Comparison of ENCODE assay signal across 29 mouse cellular contexts in genomic region chr19:37032364-37032763, GRCm38 (mm10).
DNase-seq lines count a peak whose midpoint lies in the region; ATAC-seq lines count a peak whose summit lies in the region.
"Had no signal": no experiment of that assay in that cellular context is flagged by ENCODE, and none has a peak within 500 bp of the region (broad histone marks: within the 10 kb centered on the region; RNA-seq: fewer than 3 reads in every experiment).

No protein-coding gene starts in this region.

- no peak overlapping the region for H3K9ac ChIP-seq in forebrain, embryonic 16.5 days (replicated peaks; ENCODE audit: low read depth, low read length)
- H3K9ac ChIP-seq: embryonic facial prominence, embryonic 13.5 days; embryonic facial prominence, embryonic 15.5 days; forebrain, embryonic 12.5 days; forebrain, postnatal 0 days had no signal

- 0 out of 2 replicates have a peak, but pooled peaks have one; percentile 3 for ATAC-seq in frontal cortex, adult (ENCODE audit: low TSS enrichment)
- ATAC-seq in forebrain, embryonic 16.5 days, result no peak
- ATAC-seq: activated CD4-positive, CD25-positive, alpha-beta regulatory T cell, adult 4 months; CD4-positive, CD25-positive, alpha-beta regulatory T cell, adult 4 months; forebrain, embryonic 14.5 days; forebrain, postnatal 0 days; Patski had no signal

- 88% methylated on average over 2 of the region's 2 CpGs for whole genome bisulfite sequencing in forebrain, embryonic 16.5 days

- no peak overlapping the region for H3K4me2 ChIP-seq in forebrain, embryonic 16.5 days (ENCODE audit: low read length)
- H3K4me2 ChIP-seq: embryonic facial prominence, embryonic 13.5 days; embryonic facial prominence, embryonic 15.5 days; forebrain, embryonic 12.5 days had no signal

- no peak overlapping the region for H3K27ac ChIP-seq in forebrain, embryonic 16.5 days (ENCODE audit: low read length)
- H3K27ac ChIP-seq: embryonic facial prominence, embryonic 13.5 days; embryonic facial prominence, embryonic 15.5 days; forebrain, embryonic 10.5 days; forebrain, embryonic 12.5 days had no signal

- no peak overlapping the region for H3K4me3 ChIP-seq in forebrain, embryonic 16.5 days (replicated peaks; ENCODE audit: low read length)
- H3K4me3 ChIP-seq: embryonic facial prominence, embryonic 13.5 days; embryonic facial prominence, embryonic 15.5 days; erythroblast, embryonic 14.5 days; forebrain, embryonic 10.5 days; forebrain, embryonic 12.5 days had no signal

- no peak for DNase-seq in frontal cortex, postnatal 10 days (ENCODE audit: low spot score in 2 of 2)
- peak; percentile 16 for DNase-seq in layer of hippocampus, adult 9-10 months (ENCODE audit: low spot score)
- no peak for DNase-seq in layer of hippocampus, adult 8-10 months (ENCODE audit: low spot score in 2 of 2)
- DNase-seq in brain, adult 2 months (ENCODE audit: low read depth, low spot score), result peak; percentile 59
- DNase-seq: adrenal gland, adult 8-10 months; adrenal gland, postnatal 14 days; adrenal gland, postnatal 36 days; B cell, adult 2 months; cerebellum, adult 11 months; cerebellum, adult 18-20 months; cerebellum, adult 8-10 months; cerebellum, adult 9-11 months; cerebellum, postnatal 14 days; cerebellum, postnatal 36 days; embryo, embryonic 11 days; forebrain, postnatal 0 days had no signal

- no peaks in the 10 kb centered on the region for H3K36me3 ChIP-seq in forebrain, embryonic 16.5 days (ENCODE audit: control insufficient read depth, insufficient read depth)
- H3K36me3 ChIP-seq: embryonic facial prominence, embryonic 13.5 days; embryonic facial prominence, embryonic 15.5 days; forebrain, embryonic 10.5 days; forebrain, embryonic 12.5 days; G1E had no signal

- H3K9me3 ChIP-seq in forebrain, embryonic 16.5 days (ENCODE audit: control insufficient read depth, low read length), result no peaks in the 10 kb centered on the region
- H3K9me3 ChIP-seq: embryonic facial prominence, embryonic 13.5 days; embryonic facial prominence, embryonic 15.5 days; forebrain, embryonic 10.5 days; forebrain, embryonic 12.5 days had no signal

- H3K27me3 ChIP-seq in forebrain, embryonic 16.5 days (replicated peaks; ENCODE audit: control insufficient read depth, insufficient read depth, low read length), result no peaks in the 10 kb centered on the region
- H3K27me3 ChIP-seq: CH12.LX; embryonic facial prominence, embryonic 13.5 days; embryonic facial prominence, embryonic 15.5 days; forebrain, embryonic 12.5 days; Patski had no signal

- H3K4me1 ChIP-seq in forebrain, embryonic 16.5 days (replicated peaks; ENCODE audit: control insufficient read depth, insufficient read depth, low read length), result no peaks in the 10 kb centered on the region
- H3K4me1 ChIP-seq: embryonic facial prominence, embryonic 13.5 days; embryonic facial prominence, embryonic 15.5 days; forebrain, embryonic 10.5 days; forebrain, embryonic 12.5 days had no signal

Comparison
In these comparisons a context has a peak if more than half of its experiments do, and no peak if none do; other contexts are left out.
1. DNase-seq: peak in layer of hippocampus, adult 9-10 months (single experiment) and brain, adult 2 months (single experiment); none in frontal cortex, postnatal 10 days (0 of 2) and layer of hippocampus, adult 8-10 months (0 of 2).